Mouse (Mus musculus): ENCODE results near the gene Ssb. TPM values are rescaled to one million over a fixed set of nuclear protein-coding genes. Genes with fewer than 3 reads are reported as not detected.

The Ssb gene
- polyA plus RNA-seq, 1 experiment from 2014 or later: 201 TPM

- H3K9ac ChIP-seq: no peak overlapping the region
- ATAC-seq (replicated peaks; ENCODE audit: insufficient number of reproducible peaks, insufficient read depth, low FRiP score, low read depth): no peak
- no peak overlapping the region for H3K27ac ChIP-seq
- H3K4me2 ChIP-seq: no peak overlapping the region
- H3K9me3 ChIP-seq (replicated peaks): no peaks in the 10 kb centered on the region
- peaks cover 59% of the 10 kb centered on the region for H3K36me3 ChIP-seq
- H3K4me1 ChIP-seq (replicated peaks): peaks cover 14% of the 10 kb centered on the region
- WGBS: 80% methylated on average over 2 of the region's 2 CpGs
- no peak overlapping the region for H3K4me3 ChIP-seq
- no peaks in the 10 kb centered on the region for H3K27me3 ChIP-seq
Observed at GRCm38 (mm10) chr2:69829680-69830079, 31.7 kb upstream of the Ssb start.

GRCm38 (mm10) chr2:69830116-69830515 is 31.2 kb upstream of the Ssb start:
- Histone ChIP-seq H3K4me3 (no peak overlapping the region), H3K27me3 (no peaks in the 10 kb centered on the region), H3K4me2 (no peak overlapping the region), H3K36me3 (peaks cover 60% of the 10 kb centered on the region), H3K9me3 (replicated peaks) (no peaks in the 10 kb centered on the region), H3K9ac (no peak overlapping the region), H3K27ac (no peak overlapping the region), H3K4me1 (replicated peaks) (peaks cover 11% of the 10 kb centered on the region)
- no peak for ATAC-seq (replicated peaks; ENCODE audit: insufficient number of reproducible peaks, insufficient read depth, low FRiP score, low read depth)
- 76% methylated on average over 8 of the region's 8 CpGs for whole genome bisulfite sequencing

- Histone ChIP-seq H3K9me3 (replicated peaks) (no peaks in the 10 kb centered on the region), H3K4me2 (no peak overlapping the region), H3K27ac (no peak overlapping the region), H3K9ac (no peak overlapping the region), H3K4me3 (no peak overlapping the region), H3K27me3 (no peaks in the 10 kb centered on the region), H3K36me3 (peaks cover 39% of the 10 kb centered on the region), H3K4me1 (replicated peaks) (no peaks in the 10 kb centered on the region)
- 89% methylated on average over 5 of the region's 7 CpGs for WGBS
- no peak for ATAC-seq (replicated peaks; ENCODE audit: insufficient number of reproducible peaks, insufficient read depth, low FRiP score, low read depth)
Observed at GRCm38 (mm10) chr2:69837244-69837967, 24.0 kb upstream of the Ssb start.

DNA sequence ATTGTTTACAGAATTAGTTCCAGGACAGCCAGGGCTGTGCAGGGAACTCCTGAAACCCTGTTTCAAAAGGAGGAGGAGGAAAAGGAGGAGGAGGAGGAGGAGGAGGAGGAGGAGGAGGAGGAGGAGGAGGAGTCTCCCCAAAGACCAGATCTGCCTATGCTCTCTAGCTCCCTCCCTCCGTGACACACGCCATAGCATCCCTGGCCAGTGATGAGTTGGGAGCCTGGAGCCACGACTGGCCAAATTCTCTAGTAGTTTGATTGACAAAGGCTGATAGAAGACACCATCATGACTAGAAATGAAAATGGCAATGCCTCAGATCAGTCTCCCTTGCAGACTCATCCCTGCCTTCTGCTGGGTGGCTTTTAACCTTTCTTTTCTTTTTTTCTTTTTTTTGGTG is 23.4 kb upstream of the Ssb start:
- Histone ChIP-seq H3K27me3 (no peaks in the 10 kb centered on the region), H3K9me3 (replicated peaks) (no peaks in the 10 kb centered on the region), H3K4me3 (no peak overlapping the region), H3K9ac (no peak overlapping the region), H3K27ac (no peak overlapping the region), H3K4me1 (replicated peaks) (no peaks in the 10 kb centered on the region), H3K36me3 (peaks cover 37% of the 10 kb centered on the region), H3K4me2 (no peak overlapping the region)
- WGBS: 54% methylated on average over 3 of the region's 3 CpGs
- ATAC-seq (replicated peaks; ENCODE audit: insufficient number of reproducible peaks, insufficient read depth, low FRiP score, low read depth): no peak

DNA sequence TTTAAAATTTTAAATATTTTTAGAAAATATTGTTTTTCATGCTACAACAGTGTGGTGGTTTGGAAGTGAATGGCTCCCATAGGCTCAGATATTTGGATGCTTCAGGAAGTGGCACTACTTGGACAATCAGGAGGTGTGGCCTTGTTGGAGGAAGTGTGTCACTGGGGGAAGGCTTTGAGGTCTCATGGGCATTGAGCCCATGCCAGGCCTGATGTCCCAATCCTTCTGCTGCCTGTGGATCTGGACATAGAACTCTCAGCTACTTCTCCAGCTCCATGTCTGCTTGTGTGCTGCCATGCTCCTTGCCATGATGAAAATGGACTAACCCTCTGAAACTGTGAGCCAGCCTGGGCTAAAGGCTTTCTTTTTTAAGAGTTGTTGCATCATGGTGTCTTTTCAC is 22.7 kb upstream of the Ssb start:
- no peaks in the 10 kb centered on the region for H3K9me3 ChIP-seq (replicated peaks)
- H3K9ac ChIP-seq: no peak overlapping the region
- H3K4me2 ChIP-seq: no peak overlapping the region
- no peaks in the 10 kb centered on the region for H3K27me3 ChIP-seq
- H3K4me3 ChIP-seq: no peak overlapping the region
- ATAC-seq (replicated peaks; ENCODE audit: insufficient number of reproducible peaks, insufficient read depth, low FRiP score, low read depth): no peak
- H3K4me1 ChIP-seq (replicated peaks): no peaks in the 10 kb centered on the region
- H3K27ac ChIP-seq: no peak overlapping the region
- H3K36me3 ChIP-seq: peaks cover 30% of the 10 kb centered on the region

DNA sequence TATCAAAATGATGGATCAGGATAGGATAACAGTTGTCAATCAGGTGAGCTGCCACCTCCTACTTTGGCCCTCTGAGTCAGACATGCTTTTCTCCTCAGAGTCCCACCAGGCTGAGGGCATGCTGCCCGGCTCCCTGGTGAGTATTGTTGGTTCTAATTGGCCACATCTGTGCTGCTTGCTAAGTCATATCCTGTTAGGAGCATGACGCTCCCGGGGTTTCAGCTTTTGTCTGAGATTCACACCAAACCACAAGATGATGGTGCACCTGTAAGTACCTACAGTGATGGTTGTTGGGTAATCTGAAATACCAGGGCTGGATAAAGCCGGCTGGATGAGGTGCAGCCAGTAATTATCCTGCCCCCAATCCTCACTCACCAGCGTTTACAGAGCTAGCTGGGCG is 21.1 kb upstream of the Ssb start:
- Histone ChIP-seq H3K9me3 (replicated peaks) (no peaks in the 10 kb centered on the region), H3K27me3 (no peaks in the 10 kb centered on the region), H3K4me2 (no peak overlapping the region), H3K36me3 (peaks cover 17% of the 10 kb centered on the region), H3K4me3 (no peak overlapping the region), H3K27ac (no peak overlapping the region), H3K9ac (no peak overlapping the region), H3K4me1 (replicated peaks) (no peaks in the 10 kb centered on the region)
- 38% methylated on average over 6 of the region's 6 CpGs for WGBS
- ATAC-seq (replicated peaks; ENCODE audit: insufficient number of reproducible peaks, insufficient read depth, low FRiP score, low read depth): no peak

- WGBS: 50% methylated on average over 6 of the region's 6 CpGs
- peak; percentile 27; the same call in 1 of the 2 replicates for ATAC-seq (replicated peaks; ENCODE audit: insufficient number of reproducible peaks, insufficient read depth, low FRiP score, low read depth)
Observed at GRCm38 (mm10) chr2:69849215-69849614, 12.1 kb upstream of the Ssb start.

DNA sequence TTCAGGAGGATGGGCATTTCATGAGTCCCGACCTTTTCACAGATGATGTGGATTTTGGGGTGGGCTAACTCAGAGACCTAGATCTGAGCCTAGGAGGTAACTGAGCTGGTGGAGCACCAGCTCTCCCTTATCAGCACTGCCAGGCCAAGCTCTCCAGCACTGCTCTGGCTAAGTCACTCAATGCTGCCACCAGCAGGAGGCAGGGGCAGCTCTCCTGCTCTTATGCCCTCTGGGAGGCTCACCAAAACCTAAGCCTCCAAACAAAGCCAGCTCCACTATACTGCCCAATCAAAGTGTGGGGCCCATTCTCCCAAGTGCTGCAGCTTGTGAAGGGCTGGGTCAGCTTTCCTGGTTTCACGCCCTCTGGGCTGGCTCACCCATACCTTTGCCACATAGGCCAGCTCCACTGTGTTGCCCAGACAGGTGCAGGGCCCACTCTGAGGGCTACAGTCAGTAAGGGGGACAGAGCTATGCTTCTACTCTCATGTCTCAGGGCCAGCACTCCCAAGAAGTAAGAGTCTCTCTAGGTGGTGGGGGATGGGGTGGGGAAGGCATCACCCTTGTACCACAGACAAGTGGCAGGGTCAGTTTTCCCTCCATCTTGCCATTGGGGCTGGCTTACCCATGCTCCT is 9.8 kb upstream of the Ssb start:
- no peak overlapping the region for H3K27ac ChIP-seq
- 71% methylated on average over 2 of the region's 2 CpGs for WGBS
- no peak for ATAC-seq (replicated peaks; ENCODE audit: insufficient number of reproducible peaks, insufficient read depth, low FRiP score, low read depth)

More at GRCm38 (mm10) chr2:69849215-69849614, 12.1 kb upstream of the Ssb start:
- no peaks in the 10 kb centered on the region for H3K4me1 ChIP-seq (replicated peaks)
- H3K4me2 ChIP-seq: no peak overlapping the region
- no peak overlapping the region for H3K9ac ChIP-seq
- H3K27me3 ChIP-seq: no peaks in the 10 kb centered on the region
- H3K36me3 ChIP-seq: no peaks in the 10 kb centered on the region
- H3K4me3 ChIP-seq: no peak overlapping the region
- peak overlapping the region; percentile 56 for H3K27ac ChIP-seq
- no peaks in the 10 kb centered on the region for H3K9me3 ChIP-seq (replicated peaks)

DNA sequence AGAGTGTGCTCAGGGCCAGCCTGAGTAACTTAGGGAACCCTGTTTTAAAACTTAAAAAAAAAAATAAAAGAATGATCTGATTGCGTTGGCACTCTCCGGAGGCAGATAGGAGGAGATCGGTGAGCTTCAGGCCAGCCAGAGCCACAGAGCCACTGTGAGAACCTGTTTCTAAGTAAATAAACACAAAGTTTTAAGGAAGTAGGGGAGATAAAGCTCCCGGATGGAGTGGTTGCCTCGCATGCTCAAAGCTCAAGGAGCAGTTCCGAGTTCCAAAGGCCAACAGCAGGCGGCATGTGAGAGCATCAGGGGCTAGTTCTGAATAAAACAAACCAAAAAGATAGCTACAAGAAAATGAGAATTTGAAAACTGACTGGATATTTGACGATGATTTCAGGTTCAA is 5.0 kb upstream of the Ssb start:
- Histone ChIP-seq H3K9ac (no peak overlapping the region), H3K27ac (no peak overlapping the region), H3K4me3 (no peak overlapping the region), H3K27me3 (no peaks in the 10 kb centered on the region), H3K9me3 (replicated peaks) (no peaks in the 10 kb centered on the region), H3K4me1 (replicated peaks) (no peaks in the 10 kb centered on the region), H3K36me3 (no peaks in the 10 kb centered on the region), H3K4me2 (no peak overlapping the region)
- 27% methylated on average over 8 of the region's 8 CpGs for WGBS
- no peak for ATAC-seq (replicated peaks; ENCODE audit: insufficient number of reproducible peaks, insufficient read depth, low FRiP score, low read depth)

More for the DNA sequence above, 9.8 kb upstream of the Ssb start:
- Histone ChIP-seq H3K36me3 (no peaks in the 10 kb centered on the region), H3K4me1 (replicated peaks) (no peaks in the 10 kb centered on the region), H3K9ac (no peak overlapping the region), H3K4me2 (no peak overlapping the region), H3K4me3 (no peak overlapping the region), H3K27me3 (no peaks in the 10 kb centered on the region), H3K9me3 (replicated peaks) (no peaks in the 10 kb centered on the region)

GRCm38 (mm10) chr2:69857882-69858281 is 3.5 kb upstream of the Ssb start:
- WGBS: 71% methylated on average over 1 of the region's 1 CpGs
- no peak overlapping the region for H3K9ac ChIP-seq
- H3K4me1 ChIP-seq (replicated peaks): peaks cover 2% of the 10 kb centered on the region
- no peak overlapping the region for H3K4me3 ChIP-seq
- H3K27me3 ChIP-seq: no peaks in the 10 kb centered on the region
- ATAC-seq (replicated peaks; ENCODE audit: insufficient number of reproducible peaks, insufficient read depth, low FRiP score, low read depth): no peak
- H3K27ac ChIP-seq: no peak overlapping the region
- no peaks in the 10 kb centered on the region for H3K9me3 ChIP-seq (replicated peaks)
- no peaks in the 10 kb centered on the region for H3K36me3 ChIP-seq
- H3K4me2 ChIP-seq: no peak overlapping the region

DNA sequence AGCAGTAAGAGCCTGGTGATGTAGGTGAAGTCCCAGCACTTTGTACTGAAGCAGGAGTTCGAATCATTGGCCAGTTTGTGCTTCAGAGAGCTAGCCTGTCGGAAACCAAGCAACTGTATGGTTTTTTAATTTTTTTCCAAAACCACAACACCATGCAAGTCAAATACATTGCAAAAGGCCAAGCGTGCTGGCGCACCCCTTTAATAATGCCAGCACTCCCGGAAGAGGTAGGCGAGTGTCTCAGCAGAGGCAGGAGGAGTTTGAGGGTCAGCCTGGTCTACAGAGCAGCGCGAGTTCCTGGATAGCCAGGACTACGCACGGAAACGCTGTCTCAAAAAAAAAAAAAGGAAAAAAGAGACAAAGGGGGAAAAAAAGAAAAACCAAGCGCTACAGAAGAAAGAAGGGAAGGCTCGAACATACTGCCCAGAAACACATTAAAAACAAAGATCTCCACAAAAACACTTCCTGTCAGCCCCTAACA is 350 bp upstream of the Ssb start:
- H3K4me2 ChIP-seq: peak overlapping the region; percentile 67
- peak overlapping the region; percentile 86 for H3K4me3 ChIP-seq
- WGBS: 9% methylated on average over 12 of the region's 13 CpGs
- peaks cover 8% of the 10 kb centered on the region for H3K4me1 ChIP-seq (replicated peaks)
- H3K36me3 ChIP-seq: peaks cover 5% of the 10 kb centered on the region; the same call in 1 of the 2 replicates
- H3K27me3 ChIP-seq: no peaks in the 10 kb centered on the region
- peak overlapping the region; percentile 91 for H3K27ac ChIP-seq
- ATAC-seq (replicated peaks; ENCODE audit: insufficient number of reproducible peaks, insufficient read depth, low FRiP score, low read depth): no peak
- H3K9me3 ChIP-seq (replicated peaks): no peaks in the 10 kb centered on the region
- peak overlapping the region; percentile 52 for H3K9ac ChIP-seq

Data from heart, embryonic 15.5 days (tissue).